Mouse (Mus musculus) liver, postnatal 0 days (tissue): Measurements from ENCODE around the gene Bpi. TPM values are rescaled to one million over a fixed set of nuclear protein-coding genes. Genes with fewer than 3 reads are reported as not detected.

ENCODE experiments used
- ATAC-seq: fragments of 200-750 bp; cut with Nextera tagmentation; 2 replicates; pipeline ENCODE4 v1.8.0; 2017; ENCODE audit warnings: mild to moderate bottlenecking, moderate library complexity
- DNase-seq: peaks from one replicate; pipeline ENCODE4 v3.0.0-alpha.2; 2016
- H3K27ac ChIP-seq: fragments of 300-500 bp; sonication (generic); 2 replicates; pipeline ENCODE4 v1.5.1; 2014; ENCODE audit warnings: antibody characterized with exemption, moderate library complexity, mild to moderate bottlenecking, low read depth
- H3K27me3 ChIP-seq: fragments of 300-500 bp; sonication (generic); 2 replicates; pipeline ENCODE4 v1.6.1; 2014; ENCODE audit warnings: low read length, control low read depth, mixed read lengths; ENCODE audit not compliant: insufficient read depth
- H3K36me3 ChIP-seq: fragments of 300-500 bp; sonication (generic); replicated peaks from 2 replicates; pipeline ENCODE4 v1.6.1; 2014; ENCODE audit warnings: mild to moderate bottlenecking, control low read depth, low read length, moderate library complexity, mixed read lengths; ENCODE audit not compliant: insufficient read depth
- H3K4me1 ChIP-seq: fragments of 300-500 bp; sonication (generic); 2 replicates; pipeline ENCODE4 v1.6.1; 2014; ENCODE audit warnings: antibody characterized with exemption, mild to moderate bottlenecking, control low read depth; ENCODE audit not compliant: insufficient read depth
- H3K4me2 ChIP-seq: fragments of 300-500 bp; sonication (generic); 2 replicates; pipeline ENCODE4 v1.6.1; 2014; ENCODE audit warnings: low read depth, mild to moderate bottlenecking, low read length, moderate library complexity, mixed read lengths
- H3K4me3 ChIP-seq: fragments of 300-500 bp; sonication (generic); 2 replicates; pipeline ENCODE4 v1.5.1; 2014; ENCODE audit warnings: low read depth, low read length
- H3K9ac ChIP-seq: fragments of 300-500 bp; sonication (generic); replicated peaks from 2 replicates; pipeline ENCODE4 v1.6.1; 2014; ENCODE audit warnings: mild to moderate bottlenecking, moderate library complexity
- H3K9me3 ChIP-seq: fragments of 300-500 bp; sonication (generic); 2 replicates; pipeline ENCODE4 v1.6.1; 2016; ENCODE audit warnings: mild to moderate bottlenecking, control low read depth, low read length, mixed read lengths
- CTCF ChIP-seq: sonication (generic); IDR thresholded peaks from 2 replicates; pipeline ENCODE4 v1.5.1; 2016; ENCODE audit warnings: antibody characterized with exemption, low read depth
- EP300 ChIP-seq: IDR thresholded peaks from 2 replicates; pipeline ENCODE4 v1.6.1; 2016; ENCODE audit warnings: antibody characterized with exemption, low read depth, mild to moderate bottlenecking
- WGBS: fragments of 180-500 bp; shearing (Covaris S2); extraction: QIAGEN DNeasy Blood & Tissue Kit; methylation state at CpG from one replicate; pipeline ENCODE4 v1.1.7; 2014; ENCODE audit not compliant: insufficient replicate concordance; 5-methylcytosine and 5-hydroxymethylcytosine counted together
- polyA plus RNA-seq: library from polyadenylated mRNA; unstranded; fragments of >200 nt; fragmentation: Nextera tagmentation; extraction: Ambion mirVana; gene quantifications from 2 replicates; pipeline ENCODE4 v1.2.1, GENCODE M21; 2015

Bpi gene
- polyA plus RNA-seq, 1 experiment from 2014 or later: not detected

DNA sequence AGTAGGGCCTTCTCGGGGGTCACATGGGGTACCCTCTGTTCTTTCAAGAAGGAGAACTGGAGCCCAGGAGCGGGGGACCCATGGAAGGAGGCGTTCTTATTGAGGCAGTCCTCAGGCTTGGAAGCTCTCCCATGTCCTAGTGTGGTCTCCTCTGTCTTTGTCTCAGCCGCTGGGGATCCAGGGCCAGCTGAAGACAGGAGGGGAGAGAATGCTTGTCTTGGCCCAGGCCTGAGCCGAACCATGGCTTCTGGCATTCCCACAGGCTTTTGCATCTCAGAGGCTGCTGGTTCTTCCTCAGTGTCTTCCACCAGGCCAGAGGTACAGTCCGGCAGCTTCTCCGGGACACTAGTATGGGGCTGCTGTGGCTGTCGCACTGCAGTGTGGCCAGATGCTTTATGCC lies 41.4 kb upstream of the Bpi start:
- H3K27ac ChIP-seq: no peak overlapping the region
- peaks cover 5% of the 10 kb centered on the region; the same call in 1 of the 2 replicates for H3K4me1 ChIP-seq
- H3K9ac ChIP-seq: no peak overlapping the region
- no peaks in the 10 kb centered on the region for H3K27me3 ChIP-seq
- DNase-seq (no peak), ATAC-seq (no peak)
- TF ChIP-seq CTCF (no peak), EP300 (no peak)
- no peak overlapping the region for H3K4me2 ChIP-seq
- no peaks in the 10 kb centered on the region for H3K36me3 ChIP-seq
- WGBS: 78% methylated on average over 8 of the region's 8 CpGs
- no peaks in the 10 kb centered on the region for H3K9me3 ChIP-seq
- H3K4me3 ChIP-seq: no peak overlapping the region

DNA sequence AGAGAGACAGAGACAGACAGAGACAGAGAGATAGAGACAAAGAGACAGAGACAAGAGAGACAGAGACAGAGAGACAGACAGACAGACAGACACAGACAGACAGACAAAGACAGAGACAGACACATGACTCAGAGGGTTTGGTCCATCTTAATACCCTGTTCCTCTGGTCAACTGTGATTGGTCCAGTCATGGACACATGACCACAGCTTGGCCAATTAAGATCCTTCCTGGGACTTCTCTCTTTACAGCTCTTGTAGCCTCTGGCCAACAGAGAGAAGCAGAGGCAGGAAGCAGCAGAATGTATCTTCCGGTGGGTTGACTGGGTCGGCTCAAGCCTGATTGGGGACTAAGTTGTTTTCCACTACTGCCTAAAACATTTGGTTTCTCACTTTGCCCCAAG lies 38.3 kb upstream of the Bpi start:
- Histone ChIP-seq H3K9ac (no peak overlapping the region), H3K4me1 (peaks cover 3% of the 10 kb centered on the region; the same call in 1 of the 2 replicates), H3K4me2 (no peak overlapping the region), H3K27me3 (no peaks in the 10 kb centered on the region), H3K4me3 (no peak overlapping the region), H3K9me3 (no peaks in the 10 kb centered on the region), H3K27ac (no peak overlapping the region), H3K36me3 (no peaks in the 10 kb centered on the region)
- TF ChIP-seq CTCF (no peak), EP300 (no peak)
- DNase-seq (no peak), ATAC-seq (no peak)
- WGBS: 50% methylated on average over 2 of the region's 2 CpGs

DNA sequence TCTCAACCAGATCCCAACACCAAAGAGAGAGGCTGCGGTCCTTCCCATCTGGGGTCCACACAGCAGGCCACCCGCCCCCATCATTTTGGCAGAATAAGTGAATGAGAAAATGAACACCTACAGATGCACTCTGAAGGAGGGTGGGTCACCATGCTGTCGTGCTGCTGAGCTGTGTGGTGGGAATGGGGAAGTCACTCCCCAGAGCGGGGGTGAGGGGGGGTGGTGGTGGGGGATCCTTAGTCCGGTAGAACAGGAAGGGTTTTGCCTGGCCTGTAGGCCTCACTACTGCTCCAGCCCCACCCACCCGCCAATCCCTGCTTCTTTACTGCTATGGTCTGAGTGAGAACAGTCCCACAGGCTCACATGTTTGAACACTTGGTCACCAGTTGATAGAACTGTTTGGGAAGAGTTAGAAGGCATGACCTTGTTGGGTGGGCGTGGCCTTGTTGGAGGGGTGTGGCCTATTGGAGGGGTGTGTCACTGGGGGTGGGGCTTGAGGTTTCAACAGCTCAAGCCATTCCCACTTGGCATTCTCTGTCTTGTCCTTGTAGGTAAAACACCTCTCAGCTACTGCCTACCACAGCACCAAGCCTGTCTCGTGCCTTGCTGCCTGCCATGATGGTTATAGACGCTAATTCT lies 36.3 kb upstream of the Bpi start:
- Histone ChIP-seq H3K4me2 (no peak overlapping the region), H3K27me3 (no peaks in the 10 kb centered on the region), H3K9me3 (no peaks in the 10 kb centered on the region), H3K9ac (no peak overlapping the region), H3K27ac (no peak overlapping the region), H3K4me1 (no peaks in the 10 kb centered on the region), H3K4me3 (no peak overlapping the region), H3K36me3 (no peaks in the 10 kb centered on the region)
- DNase-seq (no peak), ATAC-seq (no peak)
- no peak for TF ChIP-seq CTCF
- TF ChIP-seq EP300: no peak
- 68% methylated on average over 9 of the region's 9 CpGs for WGBS

DNA sequence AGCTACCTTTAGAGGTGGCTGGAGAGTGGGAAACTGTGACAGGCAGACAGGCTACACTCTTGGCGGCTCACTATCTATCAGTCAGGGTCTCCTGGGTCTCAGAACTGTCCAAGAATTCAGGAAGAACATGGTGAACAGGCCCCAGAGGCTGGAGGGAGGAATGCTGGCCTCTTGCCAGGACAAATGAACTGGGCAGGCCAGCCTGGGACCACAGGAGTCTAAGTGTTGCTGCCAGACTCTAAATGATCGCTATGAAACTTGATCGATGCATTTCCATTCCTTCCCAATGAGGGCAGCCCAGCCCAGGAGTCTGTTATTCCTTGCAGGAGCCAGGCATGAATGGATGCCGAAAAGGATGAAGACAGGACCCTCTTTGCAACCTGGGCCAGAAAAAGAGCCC lies 35.2 kb upstream of the Bpi start:
- ATAC-seq: no peak
- Histone ChIP-seq H3K9ac (no peak overlapping the region), H3K9me3 (no peaks in the 10 kb centered on the region), H3K27ac (no peak overlapping the region), H3K4me3 (no peak overlapping the region), H3K4me2 (no peak overlapping the region), H3K27me3 (no peaks in the 10 kb centered on the region), H3K4me1 (no peaks in the 10 kb centered on the region), H3K36me3 (no peaks in the 10 kb centered on the region)
- TF ChIP-seq CTCF: no peak
- TF ChIP-seq EP300: no peak
- DNase-seq: no peak
- WGBS: 75% methylated on average over 4 of the region's 4 CpGs

DNA sequence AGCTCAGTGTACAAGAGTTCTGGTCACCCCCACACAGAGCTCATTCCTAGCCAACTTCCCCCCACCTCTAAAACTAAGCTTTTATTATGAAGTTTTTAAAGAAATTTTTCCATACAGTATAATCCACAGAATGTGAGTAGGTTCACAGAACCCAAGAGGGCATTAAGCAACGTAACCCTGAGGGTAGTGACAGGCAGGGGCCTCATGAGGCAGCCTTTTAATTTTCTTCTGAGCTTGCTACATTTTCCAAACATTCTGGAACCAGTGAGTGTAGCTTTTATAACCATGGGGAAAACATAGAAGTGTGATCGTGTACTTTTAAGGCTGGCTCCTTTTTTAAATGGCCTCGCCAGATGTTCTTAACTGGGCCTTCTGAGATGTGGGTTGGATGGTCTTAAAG lies 34.4 kb upstream of the Bpi start:
- Histone ChIP-seq H3K4me2 (no peak overlapping the region), H3K9me3 (no peaks in the 10 kb centered on the region), H3K9ac (no peak overlapping the region), H3K36me3 (no peaks in the 10 kb centered on the region), H3K4me3 (no peak overlapping the region), H3K27me3 (peaks cover 3% of the 10 kb centered on the region; the same call in 1 of the 2 replicates), H3K4me1 (no peaks in the 10 kb centered on the region), H3K27ac (no peak overlapping the region)
- ATAC-seq (no peak), DNase-seq (no peak)
- no peak for TF ChIP-seq EP300
- no peak for TF ChIP-seq CTCF
- 76% methylated on average over 3 of the region's 3 CpGs for WGBS

DNA sequence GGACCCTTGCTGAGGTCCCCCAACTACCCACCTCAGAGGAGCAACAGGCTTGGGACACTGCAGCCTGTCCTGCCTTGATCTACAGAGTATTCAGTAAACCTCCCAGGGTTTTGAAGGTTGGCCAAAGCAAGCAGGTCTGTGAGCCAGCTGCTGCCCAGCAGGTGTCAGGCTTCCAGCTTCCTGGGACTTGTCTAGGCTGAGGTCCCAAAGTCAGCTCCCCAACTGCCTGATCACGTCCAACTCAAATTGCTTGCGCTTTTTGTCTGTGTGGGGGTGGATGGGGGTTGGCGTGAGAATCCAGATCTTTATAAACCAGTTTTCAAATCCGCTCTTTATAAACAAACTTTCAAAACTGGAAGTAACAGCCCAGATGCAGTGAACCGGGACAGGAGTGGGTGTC lies 32.6 kb upstream of the Bpi start:
- no peak overlapping the region for H3K4me2 ChIP-seq
- 52% methylated on average over 5 of the region's 5 CpGs for WGBS
- ATAC-seq: peak; percentile 31; the same call in 1 of the 2 replicates
- H3K27ac ChIP-seq: no peak overlapping the region
- DNase-seq: peak; percentile 39
- H3K4me3 ChIP-seq: no peak overlapping the region
- H3K36me3 ChIP-seq: no peaks in the 10 kb centered on the region
- H3K9ac ChIP-seq: no peak overlapping the region
- no peaks in the 10 kb centered on the region for H3K9me3 ChIP-seq
- H3K4me1 ChIP-seq: peaks cover 5% of the 10 kb centered on the region; the same call in 1 of the 2 replicates
- TF ChIP-seq CTCF (peak; percentile 56), EP300 (no peak)
- peaks cover 16% of the 10 kb centered on the region for H3K27me3 ChIP-seq
